Mouse (Mus musculus): Measurements from ENCODE around the gene Gm20683. TPM values are rescaled to one million over a fixed set of nuclear protein-coding genes. Genes with fewer than 3 reads are reported as not detected.

Gene Gm20683
- polyA plus RNA-seq, 1 experiment = 9.8 TPM

Other genes with a start within 250 kb of the Gm20683 start
- not detected in 2 replicates for gene Gng13, start 124.6 kb downstream of the Gm20683 start, polyA plus RNA-seq (2012)
- gene Chtf18, start 114.3 kb downstream of the Gm20683 start, polyA plus RNA-seq (2012) = 62.0 and 75.4 TPM in 2 replicates
- 29.2 and 34.8 TPM in 2 replicates for gene Rpusd1, start 114.1 kb downstream of the Gm20683 start, polyA plus RNA-seq (2012)
- 0.04 TPM in 1 of 2 replicates, not detected in the other for gene Mslnl, start 105.7 kb downstream of the Gm20683 start, polyA plus RNA-seq (2012)
- gene Msln, start 87.4 kb downstream of the Gm20683 start, polyA plus RNA-seq (2012) = not detected in 2 replicates
- 19.6 and 19.7 TPM in 2 replicates for gene Narfl, start 68.0 kb downstream of the Gm20683 start, polyA plus RNA-seq (2012)
- 28.8 and 33.6 TPM in 2 replicates for gene Haghl, start 56.1 kb downstream of the Gm20683 start, polyA plus RNA-seq (2012)
- gene Ccdc78, start 55.2 kb downstream of the Gm20683 start, polyA plus RNA-seq (2012) = 0.11 TPM in 1 of 2 replicates, not detected in the other
- 40.2 and 41.6 TPM in 2 replicates for gene Fam173a, start 48.9 kb downstream of the Gm20683 start, polyA plus RNA-seq (2012)
- gene AC134908.4, start 46.1 kb downstream of the Gm20683 start, polyA plus RNA-seq (2012) = not detected in 2 replicates
- gene Metrn, start 44.6 kb downstream of the Gm20683 start, polyA plus RNA-seq (2012) = 132 and 135 TPM in 2 replicates
- 0.12 and 0.13 TPM in 2 replicates for gene Fbxl16, start 32.7 kb downstream of the Gm20683 start, polyA plus RNA-seq (2012)
- 8.2 and 8.6 TPM in 2 replicates for gene Wdr24, start 18.1 kb downstream of the Gm20683 start, polyA plus RNA-seq (2012)
- 9.7 and 11.1 TPM in 2 replicates for gene Jmjd8, start 12.9 kb downstream of the Gm20683 start, polyA plus RNA-seq (2012)
- 153 and 162 TPM in 2 replicates for gene Stub1, start 8.4 kb downstream of the Gm20683 start, polyA plus RNA-seq (2012)
- 2.0 and 2.5 TPM in 2 replicates for gene Rhbdl1, start 4.5 kb downstream of the Gm20683 start, polyA plus RNA-seq (2012)
- gene Rhot2, start 3.1 kb upstream of the Gm20683 start, polyA plus RNA-seq (2012) = 116 and 144 TPM in 2 replicates
- 25.5 and 31.2 TPM in 2 replicates for gene Wdr90, start 19.7 kb upstream of the Gm20683 start, polyA plus RNA-seq (2012)
- gene Mcrip2, start 27.0 kb upstream of the Gm20683 start, polyA plus RNA-seq (2012) = 137 and 165 TPM in 2 replicates
- gene Mettl26, start 33.3 kb upstream of the Gm20683 start, polyA plus RNA-seq (2012) = 49.6 and 51.3 TPM in 2 replicates
- gene Wfikkn1, start 39.1 kb upstream of the Gm20683 start, polyA plus RNA-seq (2012) = 3.7 and 7.4 TPM in 2 replicates
- 11.1 and 12.9 TPM in 2 replicates for gene Rab40c, start 78.0 kb upstream of the Gm20683 start, polyA plus RNA-seq (2012)
- gene Pigq, start 103.2 kb upstream of the Gm20683 start, polyA plus RNA-seq (2012) = 135 and 143 TPM in 2 replicates
- 0.50 TPM in 1 of 2 replicates, not detected in the other for gene Nhlrc4, start 103.2 kb upstream of the Gm20683 start, polyA plus RNA-seq (2012)
- gene A930017K11Rik, start 110.8 kb upstream of the Gm20683 start, polyA plus RNA-seq (2012) = 0.02 and 0.04 TPM in 2 replicates
- 46.0 and 55.2 TPM in 2 replicates for gene Capn15, start 144.0 kb upstream of the Gm20683 start, polyA plus RNA-seq (2012)
- gene Rab11fip3, start 227.8 kb upstream of the Gm20683 start, polyA plus RNA-seq (2012) = 5.8 and 10.9 TPM in 2 replicates
- gene Decr2, start 248.6 kb upstream of the Gm20683 start, polyA plus RNA-seq (2012) = 0.79 and 1.8 TPM in 2 replicates